Mouse (Mus musculus) C2C12 (cell line): ENCODE measurements around the gene Lgals9.

Source experiments
- CEBPB ChIP-seq: IDR thresholded peaks from one replicate; pipeline ENCODE4 v1.6.1; 2011; ENCODE audit warnings: low read depth, mild to moderate bottlenecking, control low read depth, moderate library complexity
- CTCF ChIP-seq: IDR thresholded peaks from one replicate; pipeline ENCODE4 v1.5.1; 2011; ENCODE audit not compliant: control insufficient read depth, insufficient read depth, insufficient read length
- FOSL1 ChIP-seq: IDR thresholded peaks from one replicate; pipeline ENCODE4 v1.8.0; 2011; ENCODE audit warnings: mild to moderate bottlenecking, low read length; ENCODE audit not compliant: poor library complexity, insufficient read depth, severe bottlenecking
- MAX ChIP-seq: IDR thresholded peaks from one replicate; pipeline ENCODE4 v1.6.1; 2011; ENCODE audit warnings: mild to moderate bottlenecking, control low read depth
- MYOD1 ChIP-seq: IDR thresholded peaks from one replicate; pipeline ENCODE4 v1.6.1; 2011; ENCODE audit warnings: low read depth; ENCODE audit not compliant: control insufficient read depth, insufficient read length
- MYOG ChIP-seq: IDR thresholded peaks from one replicate; pipeline ENCODE4 v1.6.1; 2011; ENCODE audit not compliant: control insufficient read depth, insufficient read length; ENCODE audit errors: extremely low read depth

GRCm38 (mm10) chr11:78967371-78967770, 17.4 kb downstream of the Lgals9 start:
- TF ChIP-seq CTCF (peak; percentile 29), MAX (no peak), MYOG (no peak), MYOD1 (no peak), CEBPB (no peak), FOSL1 (no peak)
